Mouse (Mus musculus) kidney, adult 2 months (tissue): Measurements from ENCODE around the gene Fezf2. TPM values are rescaled to one million over a fixed set of nuclear protein-coding genes. Genes with fewer than 3 reads are reported as not detected.

Experiments
- DNase-seq: peaks from one replicate; pipeline ENCODE4 v3.0.0; 2021
- H3K27ac ChIP-seq: fragments of 200-500 bp; 2 replicates; pipeline ENCODE4 v1.5.1; 2012; ENCODE audit warnings: low read depth, low read length, control low read depth, inconsistent platforms; ENCODE audit not compliant: insufficient read depth
- H3K27me3 ChIP-seq: fragments of 200-500 bp; replicated peaks from 2 replicates; pipeline ENCODE4 v1.6.1; 2012; ENCODE audit warnings: mild to moderate bottlenecking, moderate library complexity, low read length, inconsistent platforms; ENCODE audit not compliant: control insufficient read depth, insufficient read depth
- H3K36me3 ChIP-seq: fragments of 200-500 bp; 2 replicates; pipeline ENCODE4 v1.6.1; 2012; ENCODE audit warnings: mild to moderate bottlenecking, moderate library complexity, low read length, inconsistent platforms; ENCODE audit not compliant: control insufficient read depth, insufficient read depth
- H3K4me1 ChIP-seq: fragments of 200-500 bp; 2 replicates; pipeline ENCODE4 v1.6.1; 2011; ENCODE audit warnings: low read length; ENCODE audit not compliant: control insufficient read depth, insufficient read depth
- H3K4me3 ChIP-seq: fragments of 200-500 bp; 2 replicates; pipeline ENCODE4 v1.5.1; 2011; ENCODE audit warnings: mild to moderate bottlenecking, low read depth, low read length, control low read depth; ENCODE audit not compliant: insufficient read depth
- CTCF ChIP-seq: fragments of 200-500 bp; conservative IDR thresholded peaks from 2 replicates; pipeline ENCODE4 v1.5.1; 2011; ENCODE audit warnings: low read depth, mild to moderate bottlenecking, control low read depth, low read length, moderate library complexity, mixed read lengths; ENCODE audit not compliant: insufficient read depth, insufficient read length
- POLR2A ChIP-seq: fragments of 200-500 bp; IDR thresholded peaks from one replicate; pipeline ENCODE4 v1.6.1; 2011; ENCODE audit warnings: low read depth, low read length, control low read depth
- WGBS: fragments of 180-500 bp; shearing (Covaris S2); methylation state at CpG from one replicate; pipeline ENCODE4 v1.1.7; 2018; 5-methylcytosine and 5-hydroxymethylcytosine counted together
- polyA plus RNA-seq: library from polyadenylated mRNA; depleted of rRNA; stranded (reverse); fragments of >200 nt; gene quantifications from 2 replicates; pipeline ENCODE4 v1.2.3, GENCODE M21; 2012; rRNA removed

The Fezf2 gene
- not detected in 2 replicates for polyA plus RNA-seq

GRCm38 (mm10) chr14:12348089-12348488 is at the start of gene Fezf2:
TSS of gene Fezf2 (minus strand) at chr14:12348189.
- Histone ChIP-seq H3K27ac (no peak within 1 kb of the TSS), H3K4me3 (no peak within 1 kb of the TSS), H3K27me3 (peaks cover 3% of the 10 kb centered on the region), H3K36me3 (no peaks in the 10 kb centered on the region), H3K4me1 (no peaks in the 10 kb centered on the region)
- DNase-seq = no peak
- WGBS = 7% methylated on average over 2 of the region's 2 CpGs
- TF ChIP-seq CTCF (no peak), POLR2A (no peak)

- TF ChIP-seq POLR2A (no peak), CTCF (peak; percentile 24; the same call in 1 of the 2 replicates)
- DNase-seq = no peak
- no peak overlapping the region for H3K4me3 ChIP-seq
- no peak overlapping the region for H3K27ac ChIP-seq
- no peaks in the 10 kb centered on the region for H3K36me3 ChIP-seq
- no peaks in the 10 kb centered on the region for H3K27me3 ChIP-seq
- 78% methylated on average over 3 of the region's 3 CpGs for WGBS
- no peaks in the 10 kb centered on the region for H3K4me1 ChIP-seq
These were observed 49.6 kb upstream of the Fezf2 start for GRCm38 (mm10) chr14:12397561-12397960.

- no peak overlapping the region for H3K27ac ChIP-seq
- DNase-seq = no peak
- 76% methylated on average over 2 of the region's 2 CpGs for WGBS
These were observed 46.3 kb upstream of the Fezf2 start for GRCm38 (mm10) chr14:12394318-12394717.

GRCm38 (mm10) chr14:12393271-12393861 is 45.4 kb upstream of the Fezf2 start:
- Histone ChIP-seq H3K27ac (no peak overlapping the region), H3K4me3 (no peak overlapping the region), H3K27me3 (no peaks in the 10 kb centered on the region), H3K36me3 (no peaks in the 10 kb centered on the region), H3K4me1 (no peaks in the 10 kb centered on the region)
- no peak for DNase-seq
- WGBS = 36% methylated on average over 12 of the region's 12 CpGs
- TF ChIP-seq CTCF = no peak

More at GRCm38 (mm10) chr14:12394318-12394717, 46.3 kb upstream of the Fezf2 start:
- no peak overlapping the region for H3K4me3 ChIP-seq
- H3K36me3 ChIP-seq = no peaks in the 10 kb centered on the region
- no peaks in the 10 kb centered on the region for H3K4me1 ChIP-seq
- TF ChIP-seq CTCF = no peak
- TF ChIP-seq POLR2A = no peak
- no peaks in the 10 kb centered on the region for H3K27me3 ChIP-seq

GRCm38 (mm10) chr14:12391167-12391566 is 43.2 kb upstream of the Fezf2 start:
- TF ChIP-seq POLR2A (no peak), CTCF (no peak)
- Histone ChIP-seq H3K4me1 (no peaks in the 10 kb centered on the region), H3K27me3 (no peaks in the 10 kb centered on the region), H3K4me3 (no peak overlapping the region), H3K27ac (no peak overlapping the region), H3K36me3 (no peaks in the 10 kb centered on the region)
- no peak for DNase-seq
- 77% methylated on average over 7 of the region's 7 CpGs for WGBS

- TF ChIP-seq POLR2A (no peak), CTCF (no peak)
- no peak overlapping the region for H3K27ac ChIP-seq
- 57% methylated on average over 14 of the region's 14 CpGs for WGBS
- no peaks in the 10 kb centered on the region for H3K36me3 ChIP-seq
- H3K4me3 ChIP-seq = no peak overlapping the region
- H3K27me3 ChIP-seq = no peaks in the 10 kb centered on the region
- H3K4me1 ChIP-seq = no peaks in the 10 kb centered on the region
- no peak for DNase-seq
These were observed 40.9 kb upstream of the Fezf2 start for GRCm38 (mm10) chr14:12388806-12389436.

GRCm38 (mm10) chr14:12388192-12388795 is 40.3 kb upstream of the Fezf2 start:
- 38% methylated on average over 4 of the region's 4 CpGs for WGBS
- TF ChIP-seq POLR2A (no peak), CTCF (no peak)
- Histone ChIP-seq H3K27me3 (no peaks in the 10 kb centered on the region), H3K4me1 (no peaks in the 10 kb centered on the region), H3K36me3 (no peaks in the 10 kb centered on the region), H3K27ac (no peak overlapping the region), H3K4me3 (no peak overlapping the region)
- no peak for DNase-seq

GRCm38 (mm10) chr14:12387176-12387575 is 39.2 kb upstream of the Fezf2 start:
- WGBS = 65% methylated on average over 6 of the region's 6 CpGs
- no peaks in the 10 kb centered on the region for H3K36me3 ChIP-seq

More at GRCm38 (mm10) chr14:12387176-12387575, 39.2 kb upstream of the Fezf2 start:
- no peaks in the 10 kb centered on the region for H3K27me3 ChIP-seq
- TF ChIP-seq POLR2A (no peak), CTCF (no peak)
- no peak overlapping the region for H3K4me3 ChIP-seq
- DNase-seq = no peak
- H3K4me1 ChIP-seq = no peaks in the 10 kb centered on the region
- H3K27ac ChIP-seq = no peak overlapping the region
